Mouse (Mus musculus): Measurements from ENCODE around the gene Rapgef5.

The Rapgef5 gene

GRCm38 (mm10) chr12:117664644-117665043 lies 148.4 kb downstream of the Rapgef5 start:
- no peak for TF ChIP-seq GATA4 (IDR thresholded peaks at IDR 0.05; ENCODE audit: insufficient replicate concordance, low read length)

- no peak for TF ChIP-seq GATA4 (IDR thresholded peaks at IDR 0.05; ENCODE audit: insufficient replicate concordance, low read length)
Observed at GRCm38 (mm10) chr12:117666391-117666790, 150.1 kb downstream of the Rapgef5 start.

GRCm38 (mm10) chr12:117669610-117670400 lies 153.5 kb downstream of the Rapgef5 start:
- peak; percentile 49; the same call in 1 of the 2 replicates for TF ChIP-seq GATA4 (IDR thresholded peaks at IDR 0.05; ENCODE audit: insufficient replicate concordance, low read length)

GRCm38 (mm10) chr12:117673188-117673587 lies 156.9 kb downstream of the Rapgef5 start:
- TF ChIP-seq GATA4 (IDR thresholded peaks at IDR 0.05; ENCODE audit: insufficient replicate concordance, low read length) = no peak

GRCm38 (mm10) chr12:117674511-117674910 lies 158.2 kb downstream of the Rapgef5 start:
- no peak for TF ChIP-seq GATA4 (IDR thresholded peaks at IDR 0.05; ENCODE audit: insufficient replicate concordance, low read length)

GRCm38 (mm10) chr12:117676265-117676664 lies 160.0 kb downstream of the Rapgef5 start:
- no peak for TF ChIP-seq GATA4 (IDR thresholded peaks at IDR 0.05; ENCODE audit: insufficient replicate concordance, low read length)

GRCm38 (mm10) chr12:117678916-117679315 lies 162.6 kb downstream of the Rapgef5 start:
- no peak for TF ChIP-seq GATA4 (IDR thresholded peaks at IDR 0.05; ENCODE audit: insufficient replicate concordance, low read length)

- TF ChIP-seq GATA4 (IDR thresholded peaks at IDR 0.05; ENCODE audit: insufficient replicate concordance, low read length) = no peak; the same call in 1 of the 2 replicates
Observed at GRCm38 (mm10) chr12:117679795-117680194, 163.5 kb downstream of the Rapgef5 start.

- peak; percentile 84; the same call in 1 of the 2 replicates for TF ChIP-seq GATA4 (IDR thresholded peaks at IDR 0.05; ENCODE audit: insufficient replicate concordance, low read length)
Observed at GRCm38 (mm10) chr12:117681273-117681672, 165.0 kb downstream of the Rapgef5 start.

- TF ChIP-seq GATA4 (IDR thresholded peaks at IDR 0.05; ENCODE audit: insufficient replicate concordance, low read length) = no peak
Observed at GRCm38 (mm10) chr12:117683377-117683776, 167.1 kb downstream of the Rapgef5 start.

- TF ChIP-seq GATA4 (IDR thresholded peaks at IDR 0.05; ENCODE audit: insufficient replicate concordance, low read length) = no peak
Observed at GRCm38 (mm10) chr12:117683984-117684383, 167.7 kb downstream of the Rapgef5 start.

GRCm38 (mm10) chr12:117684788-117685187 lies 168.5 kb downstream of the Rapgef5 start:
- TF ChIP-seq GATA4 (IDR thresholded peaks at IDR 0.05; ENCODE audit: insufficient replicate concordance, low read length) = no peak

- no peak for TF ChIP-seq GATA4 (IDR thresholded peaks at IDR 0.05; ENCODE audit: insufficient replicate concordance, low read length)
Observed at GRCm38 (mm10) chr12:117685336-117685735, 169.1 kb downstream of the Rapgef5 start.

GRCm38 (mm10) chr12:117686732-117687131 lies 170.5 kb downstream of the Rapgef5 start:
- no peak for TF ChIP-seq GATA4 (IDR thresholded peaks at IDR 0.05; ENCODE audit: insufficient replicate concordance, low read length)

GRCm38 (mm10) chr12:117688655-117689548 lies 172.6 kb downstream of the Rapgef5 start:
- TF ChIP-seq GATA4 (IDR thresholded peaks at IDR 0.05; ENCODE audit: insufficient replicate concordance, low read length) = no peak

GRCm38 (mm10) chr12:117691336-117691735 lies 175.1 kb downstream of the Rapgef5 start:
- no peak for TF ChIP-seq GATA4 (IDR thresholded peaks at IDR 0.05; ENCODE audit: insufficient replicate concordance, low read length)
